Mouse (Mus musculus) neural tube, embryonic 11.5 days (tissue): ENCODE measurements at regions not wholly inside any gene's neighbourhood (a gene's known extent, or its start where the extent isn't known, plus 50 kb on each side); places are given as distances from the start of the nearest gene placed in this dataset.
A peak's percentile ranks its signal among the peaks of the same experiment; 100 is the strongest.

Source experiments
- ATAC-seq: fragments of 200-750 bp; cut with Nextera tagmentation; 2 replicates; pipeline ENCODE4 v1.8.0; 2017; ENCODE audit warnings: moderate number of reproducible peaks, mild to moderate bottlenecking, moderate TSS enrichment, moderate library complexity; ENCODE audit not compliant: insufficient read depth, low FRiP score, low TSS enrichment
- DNase-seq: peaks from one replicate; pipeline ENCODE4 v3.0.0-alpha.2; 2015; ENCODE audit warnings: low spot score
- H3K27ac ChIP-seq: fragments of 300-500 bp; sonication (generic); 2 replicates; pipeline ENCODE4 v1.5.1; 2014; ENCODE audit warnings: low read depth, mild to moderate bottlenecking, low read length
- H3K27me3 ChIP-seq: fragments of 300-500 bp; sonication (generic); 2 replicates; pipeline ENCODE4 v1.6.1; 2014; ENCODE audit warnings: mild to moderate bottlenecking, low read length, mixed read lengths; ENCODE audit not compliant: control insufficient read depth, insufficient read depth
- H3K36me3 ChIP-seq: fragments of 300-500 bp; sonication (generic); 2 replicates; pipeline ENCODE4 v1.6.1; 2014; ENCODE audit warnings: mild to moderate bottlenecking, low read length, moderate library complexity, mixed read lengths; ENCODE audit not compliant: control insufficient read depth, insufficient read depth
- H3K4me1 ChIP-seq: fragments of 300-500 bp; sonication (generic); 2 replicates; pipeline ENCODE4 v1.6.1; 2014; ENCODE audit warnings: low read length, mixed read lengths; ENCODE audit not compliant: control insufficient read depth, insufficient read depth
- H3K4me2 ChIP-seq: fragments of 300-500 bp; sonication (generic); 2 replicates; pipeline ENCODE4 v1.6.1; 2014; ENCODE audit warnings: low read depth, mild to moderate bottlenecking, moderate library complexity
- H3K4me3 ChIP-seq: fragments of 300-500 bp; sonication (generic); 2 replicates; pipeline ENCODE4 v1.5.1; 2014; ENCODE audit warnings: low read depth, low read length
- H3K9ac ChIP-seq: fragments of 300-500 bp; sonication (generic); 2 replicates; pipeline ENCODE4 v1.6.1; 2014; ENCODE audit warnings: mild to moderate bottlenecking, low read length
- H3K9me3 ChIP-seq: fragments of 300-500 bp; sonication (generic); 2 replicates; pipeline ENCODE4 v1.6.1; 2016; ENCODE audit warnings: low read length; ENCODE audit not compliant: control insufficient read depth
- WGBS: fragments of 180-500 bp; shearing (Covaris S2); extraction: QIAGEN DNeasy Blood & Tissue Kit; methylation state at CpG from one replicate; pipeline ENCODE4 v1.1.7; 2014; 5-methylcytosine and 5-hydroxymethylcytosine counted together

GRCm38 (mm10) chr1:90275786-90276520 is 72.2 kb downstream of the Ackr3 start:
- Histone ChIP-seq H3K36me3 (no peaks in the 10 kb centered on the region), H3K27me3 (no peaks in the 10 kb centered on the region), H3K4me1 (peaks cover 8% of the 10 kb centered on the region; the same call in 1 of the 2 replicates), H3K27ac (no peak overlapping the region), H3K4me2 (no peak overlapping the region), H3K4me3 (no peak overlapping the region), H3K9ac (no peak overlapping the region), H3K9me3 (no peaks in the 10 kb centered on the region)
- DNase-seq: no peak
- WGBS: 89% methylated on average over 16 of the region's 16 CpGs
- no peak for ATAC-seq

- Histone ChIP-seq H3K27ac (no peak overlapping the region), H3K4me3 (no peak overlapping the region), H3K4me2 (no peak overlapping the region), H3K36me3 (no peaks in the 10 kb centered on the region), H3K9ac (no peak overlapping the region), H3K27me3 (no peaks in the 10 kb centered on the region), H3K4me1 (peaks cover 8% of the 10 kb centered on the region; the same call in 1 of the 2 replicates), H3K9me3 (no peaks in the 10 kb centered on the region)
- DNase-seq (no peak), ATAC-seq (no peak)
- 92% methylated on average over 18 of the region's 18 CpGs for WGBS
Measured at GRCm38 (mm10) chr1:90277486-90278255, 73.9 kb downstream of the Ackr3 start.

- no peak overlapping the region for H3K27ac ChIP-seq
- H3K4me1 ChIP-seq: peaks cover 15% of the 10 kb centered on the region
- WGBS: 80% methylated on average over 20 of the region's 20 CpGs
- no peak overlapping the region for H3K9ac ChIP-seq
- H3K36me3 ChIP-seq: no peaks in the 10 kb centered on the region
- no peaks in the 10 kb centered on the region for H3K9me3 ChIP-seq
- H3K4me2 ChIP-seq: no peak overlapping the region
- ATAC-seq: no peak
- H3K4me3 ChIP-seq: no peak overlapping the region
- DNase-seq: no peak
- H3K27me3 ChIP-seq: no peaks in the 10 kb centered on the region
Measured at GRCm38 (mm10) chr1:90279066-90279839, 75.5 kb downstream of the Ackr3 start.

GRCm38 (mm10) chr1:90280227-90280626 is 76.4 kb downstream of the Ackr3 start:
- Histone ChIP-seq H3K4me1 (peaks cover 19% of the 10 kb centered on the region), H3K9ac (no peak overlapping the region), H3K27ac (no peak overlapping the region), H3K27me3 (no peaks in the 10 kb centered on the region), H3K36me3 (no peaks in the 10 kb centered on the region), H3K4me2 (no peak overlapping the region), H3K9me3 (no peaks in the 10 kb centered on the region), H3K4me3 (no peak overlapping the region)
- WGBS: 40% methylated on average over 8 of the region's 8 CpGs
- DNase-seq (peak; percentile 18), ATAC-seq (no peak)

GRCm38 (mm10) chr1:90281255-90281654 is 77.5 kb downstream of the Ackr3 start:
- no peaks in the 10 kb centered on the region for H3K9me3 ChIP-seq
- peaks cover 23% of the 10 kb centered on the region for H3K4me1 ChIP-seq
- H3K4me3 ChIP-seq: no peak overlapping the region
- H3K4me2 ChIP-seq: no peak overlapping the region
- 90% methylated on average over 1 of the region's 1 CpGs for WGBS
- H3K9ac ChIP-seq: no peak overlapping the region
- H3K36me3 ChIP-seq: no peaks in the 10 kb centered on the region
- H3K27me3 ChIP-seq: no peaks in the 10 kb centered on the region
- DNase-seq (no peak), ATAC-seq (no peak)
- H3K27ac ChIP-seq: no peak overlapping the region

- no peak overlapping the region for H3K27ac ChIP-seq
- H3K27me3 ChIP-seq: no peaks in the 10 kb centered on the region
- no peak overlapping the region for H3K9ac ChIP-seq
- WGBS: 98% methylated on average over 6 of the region's 6 CpGs
- H3K4me3 ChIP-seq: no peak overlapping the region
- peaks cover 23% of the 10 kb centered on the region for H3K4me1 ChIP-seq
- H3K4me2 ChIP-seq: no peak overlapping the region
- no peak for ATAC-seq
- no peak for DNase-seq
- no peaks in the 10 kb centered on the region for H3K36me3 ChIP-seq
- no peaks in the 10 kb centered on the region for H3K9me3 ChIP-seq
Measured at GRCm38 (mm10) chr1:90281956-90282355, 78.2 kb downstream of the Ackr3 start.

GRCm38 (mm10) chr1:90282367-90282766 is 78.6 kb downstream of the Ackr3 start:
- Histone ChIP-seq H3K36me3 (no peaks in the 10 kb centered on the region), H3K4me2 (no peak overlapping the region), H3K4me1 (peaks cover 23% of the 10 kb centered on the region), H3K9ac (no peak overlapping the region), H3K9me3 (no peaks in the 10 kb centered on the region), H3K27me3 (no peaks in the 10 kb centered on the region), H3K27ac (no peak overlapping the region), H3K4me3 (no peak overlapping the region)
- 86% methylated on average over 8 of the region's 8 CpGs for WGBS
- DNase-seq (no peak), ATAC-seq (no peak)

GRCm38 (mm10) chr1:90283176-90283775 is 79.5 kb downstream of the Ackr3 start:
- ATAC-seq (no peak), DNase-seq (no peak)
- H3K27ac ChIP-seq: no peak overlapping the region
- peaks cover 26% of the 10 kb centered on the region for H3K4me1 ChIP-seq
- no peaks in the 10 kb centered on the region for H3K36me3 ChIP-seq
- H3K4me3 ChIP-seq: no peak overlapping the region
- H3K9ac ChIP-seq: no peak overlapping the region
- 35% methylated on average over 11 of the region's 11 CpGs for WGBS
- no peaks in the 10 kb centered on the region for H3K27me3 ChIP-seq
- no peaks in the 10 kb centered on the region for H3K9me3 ChIP-seq
- H3K4me2 ChIP-seq: no peak overlapping the region
